Mouse (Mus musculus) thymus, adult 18-20 months (tissue): ENCODE data around the gene Mrpl34.

Source experiments
- DNase-seq, 2 experiments: peaks; one replicate each; pipeline ENCODE4 v3.0.0; 2022; ENCODE audit warnings: mixed read lengths in 2 of 2

Mrpl34 gene

GRCm38 (mm10) chr8:71469411-71469810, 4.7 kb downstream of the Mrpl34 start:
- peak in 1 of 2 experiments; percentile 74 for DNase-seq

- DNase-seq, result no peak
Measured at GRCm38 (mm10) chr8:71470146-71470912, 5.6 kb downstream of the Mrpl34 start.

- DNase-seq, result no peak
Measured at GRCm38 (mm10) chr8:71470913-71471255, 6.1 kb downstream of the Mrpl34 start.

- no peak for DNase-seq
Measured at GRCm38 (mm10) chr8:71471861-71472260, 7.1 kb downstream of the Mrpl34 start.

- no peak for DNase-seq
Measured at GRCm38 (mm10) chr8:71472601-71473386, 8.0 kb downstream of the Mrpl34 start.

GRCm38 (mm10) chr8:71474344-71474743, 9.6 kb downstream of the Mrpl34 start:
- DNase-seq, result no peak

- no peak for DNase-seq
Measured at GRCm38 (mm10) chr8:71474785-71475701, 10.3 kb downstream of the Mrpl34 start.

GRCm38 (mm10) chr8:71475702-71476075, 10.9 kb downstream of the Mrpl34 start:
- DNase-seq, result no peak

- peak; percentile 64 to 71 for DNase-seq
Measured at GRCm38 (mm10) chr8:71476099-71476940, 11.6 kb downstream of the Mrpl34 start.

- DNase-seq, result no peak
Measured at GRCm38 (mm10) chr8:71477196-71477845, 12.6 kb downstream of the Mrpl34 start.

- no peak for DNase-seq
Measured at GRCm38 (mm10) chr8:71478943-71479342, 14.2 kb downstream of the Mrpl34 start.

- no peak for DNase-seq
Measured at GRCm38 (mm10) chr8:71483932-71484331, 19.2 kb downstream of the Mrpl34 start.

GRCm38 (mm10) chr8:71484736-71485135, 20.0 kb downstream of the Mrpl34 start:
- DNase-seq, result no peak

- peak; percentile 70 to 78 for DNase-seq
Measured at GRCm38 (mm10) chr8:71485142-71486135, 20.7 kb downstream of the Mrpl34 start, which contains the start of gene Ano8. Ano8 (minus strand) TSS chr8:71485963.

- no peak for DNase-seq
Measured at GRCm38 (mm10) chr8:71486136-71486529, 21.4 kb downstream of the Mrpl34 start.

- DNase-seq, result peak; percentile 66 to 76
Measured at GRCm38 (mm10) chr8:71487691-71488445, 23.1 kb downstream of the Mrpl34 start, which contains the start of gene Gtpbp3. Gtpbp3 (plus strand) TSS chr8:71488103.

GRCm38 (mm10) chr8:71488454-71488853, 23.7 kb downstream of the Mrpl34 start:
- DNase-seq, result peak; percentile 68 to 84

- peak; percentile 49 to 54 for DNase-seq
Measured at GRCm38 (mm10) chr8:71495039-71495438, 30.3 kb downstream of the Mrpl34 start.

- no peak for DNase-seq
Measured at GRCm38 (mm10) chr8:71495811-71496210, 31.1 kb downstream of the Mrpl34 start.
